Mouse (Mus musculus) megakaryocyte, embryonic 14.5 days (primary cell): Measurements from ENCODE around the gene Btf3. TPM values are rescaled to one million over a fixed set of nuclear protein-coding genes. Genes with fewer than 3 reads are reported as not detected.

ENCODE experiments used
- H3K27me3 ChIP-seq: replicated peaks from 2 replicates; pipeline ENCODE3; 2012; ENCODE audit warnings: inconsistent platforms
- H3K36me3 ChIP-seq: replicated peaks from 2 replicates; pipeline ENCODE3; 2012; ENCODE audit warnings: low read length, inconsistent platforms, mixed read lengths
- H3K4me1 ChIP-seq: 2 replicates; pipeline ENCODE4 v1.6.1; 2012; ENCODE audit warnings: inconsistent platforms
- H3K4me3 ChIP-seq: replicated peaks from 2 replicates; pipeline ENCODE3; 2012; ENCODE audit warnings: moderate library complexity, mild to moderate bottlenecking, inconsistent platforms
- H3K9me3 ChIP-seq: 2 replicates; pipeline ENCODE4 v1.6.1; 2012; ENCODE audit warnings: inconsistent platforms
- FLI1 ChIP-seq: IDR thresholded peaks from 2 replicates; pipeline ENCODE4 v1.6.1; 2012; ENCODE audit warnings: low read length, inconsistent platforms, mixed read lengths
- GATA1 ChIP-seq: IDR thresholded peaks from 3 replicates; pipeline ENCODE4 v1.6.1; 2012; ENCODE audit warnings: mixed read lengths, low read length, inconsistent platforms, borderline replicate concordance
- polyA plus RNA-seq: library from polyadenylated mRNA; stranded (reverse); fragments of >175 nt; gene quantifications from 2 replicates; pipeline ENCODE4 v1.2.3, GENCODE M21; 2012; ENCODE audit warnings: low replicate concordance; ENCODE audit not compliant: insufficient read depth

The Btf3 gene
- polyA plus RNA-seq = 63.1 and 151 TPM in 2 replicates

DNA sequence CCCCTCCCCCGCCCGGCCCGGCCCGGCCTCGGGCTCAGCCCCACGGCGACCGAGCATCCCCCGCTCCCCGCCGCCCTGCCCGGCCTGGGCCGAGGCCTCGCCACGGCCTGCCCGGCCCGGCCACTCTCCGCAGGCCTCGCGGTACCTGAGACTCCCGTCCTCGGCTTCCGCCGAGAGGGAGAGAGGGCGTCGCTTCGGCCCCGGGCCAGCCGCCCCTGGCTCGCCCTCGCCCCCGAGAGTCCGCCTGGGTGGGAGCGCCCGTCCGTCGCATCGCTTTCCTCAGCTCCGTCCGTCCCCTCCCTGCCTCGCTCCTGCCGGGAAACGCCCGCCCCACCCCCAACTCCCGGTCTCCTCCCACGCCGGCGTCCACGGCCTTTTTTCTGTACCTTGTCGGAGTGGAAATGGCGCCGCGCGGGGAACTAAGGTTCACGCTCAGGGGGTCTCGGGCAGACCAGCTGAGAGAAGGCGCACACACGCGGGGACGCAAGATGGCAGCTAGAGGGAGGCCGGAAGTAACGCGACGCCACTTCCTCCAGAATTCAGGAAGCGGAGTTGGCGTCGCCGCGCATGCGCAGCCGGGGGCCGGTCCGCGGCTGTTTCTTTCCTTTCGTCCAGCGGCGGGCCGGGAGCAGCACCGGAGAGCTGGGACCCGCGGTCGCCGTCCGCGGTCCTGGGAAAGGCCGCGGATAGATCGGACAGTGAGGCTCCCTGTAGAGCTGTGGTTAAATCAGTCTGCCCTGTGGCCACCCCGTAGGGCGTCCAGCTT lies at the start of gene Btf3:
TSS of gene Btf3 (minus strand) at position 527 of the 766 bp plus-strand sequence.
- Histone ChIP-seq H3K27me3 (no peaks in the 10 kb centered on the region), H3K9me3 (no peaks in the 10 kb centered on the region), H3K4me1 (peaks cover 37% of the 10 kb centered on the region), H3K36me3 (peaks cover 33% of the 10 kb centered on the region), H3K4me3 (peak within 1 kb of the TSS; percentile 96)
- TF ChIP-seq FLI1 (peak; percentile 73), GATA1 (no peak)

- no peaks in the 10 kb centered on the region for H3K36me3 ChIP-seq
- peaks cover 10% of the 10 kb centered on the region for H3K4me1 ChIP-seq
- peak overlapping the region; percentile 79 for H3K4me3 ChIP-seq
- TF ChIP-seq FLI1 = no peak
- TF ChIP-seq GATA1 = no peak
- peaks cover 88% of the 10 kb centered on the region for H3K27me3 ChIP-seq
- H3K9me3 ChIP-seq = peaks cover 29% of the 10 kb centered on the region
These were observed 49.1 kb upstream of the Btf3 start for GRCm38 (mm10) chr13:98365766-98366421.

- Histone ChIP-seq H3K9me3 (peaks cover 29% of the 10 kb centered on the region), H3K4me1 (peaks cover 10% of the 10 kb centered on the region), H3K27me3 (peaks cover 90% of the 10 kb centered on the region), H3K36me3 (no peaks in the 10 kb centered on the region), H3K4me3 (no peak overlapping the region)
- TF ChIP-seq FLI1 (no peak), GATA1 (no peak)
These were observed 48.3 kb upstream of the Btf3 start for GRCm38 (mm10) chr13:98365081-98365480.

DNA sequence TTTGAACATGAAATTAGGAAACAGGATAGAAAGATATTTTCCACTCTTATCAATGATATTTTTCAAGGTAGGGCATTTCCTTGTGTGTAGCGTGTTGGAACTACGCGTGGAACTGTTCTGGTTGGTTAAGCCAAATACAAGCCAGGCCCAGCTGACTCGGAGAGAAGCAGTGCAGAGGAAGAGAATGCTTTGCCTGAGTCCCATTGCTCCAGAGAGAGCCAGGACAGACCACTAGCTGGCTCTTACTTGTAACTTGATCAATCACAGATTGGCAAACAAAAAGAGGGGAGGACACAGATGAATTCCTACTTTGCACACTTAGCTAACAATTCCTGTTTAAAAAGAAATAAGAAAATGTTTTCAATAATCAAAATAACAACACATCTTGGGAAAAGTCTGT lies 46.2 kb upstream of the Btf3 start:
- no peaks in the 10 kb centered on the region for H3K36me3 ChIP-seq
- no peak for TF ChIP-seq FLI1
- H3K4me1 ChIP-seq = peaks cover 15% of the 10 kb centered on the region
- peaks cover 29% of the 10 kb centered on the region for H3K9me3 ChIP-seq
- peaks cover 91% of the 10 kb centered on the region for H3K27me3 ChIP-seq
- no peak overlapping the region for H3K4me3 ChIP-seq

DNA sequence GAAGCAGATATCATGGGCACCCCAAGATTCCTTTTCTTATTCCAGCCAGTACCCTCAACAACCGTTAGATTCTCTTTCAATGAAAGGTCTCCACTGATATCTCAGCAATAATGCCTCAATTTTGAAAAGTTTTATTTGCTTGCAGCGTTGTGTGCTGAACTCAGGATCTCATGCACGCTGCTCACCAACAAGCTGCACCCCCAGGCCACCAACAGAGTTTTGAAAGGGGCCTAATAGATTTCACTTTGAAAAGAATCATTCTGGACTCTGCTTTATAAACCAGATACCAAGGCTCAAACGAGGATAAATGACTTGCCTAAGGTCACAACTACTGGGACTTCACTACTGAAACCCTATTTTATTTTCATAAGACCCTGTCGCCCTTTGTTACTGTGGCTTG lies 44.4 kb upstream of the Btf3 start:
- TF ChIP-seq GATA1 = no peak
- no peak for TF ChIP-seq FLI1
- H3K9me3 ChIP-seq = peaks cover 16% of the 10 kb centered on the region
- peaks cover 12% of the 10 kb centered on the region for H3K4me1 ChIP-seq
- no peak overlapping the region for H3K4me3 ChIP-seq
- H3K27me3 ChIP-seq = peaks cover 90% of the 10 kb centered on the region
- H3K36me3 ChIP-seq = no peaks in the 10 kb centered on the region

DNA sequence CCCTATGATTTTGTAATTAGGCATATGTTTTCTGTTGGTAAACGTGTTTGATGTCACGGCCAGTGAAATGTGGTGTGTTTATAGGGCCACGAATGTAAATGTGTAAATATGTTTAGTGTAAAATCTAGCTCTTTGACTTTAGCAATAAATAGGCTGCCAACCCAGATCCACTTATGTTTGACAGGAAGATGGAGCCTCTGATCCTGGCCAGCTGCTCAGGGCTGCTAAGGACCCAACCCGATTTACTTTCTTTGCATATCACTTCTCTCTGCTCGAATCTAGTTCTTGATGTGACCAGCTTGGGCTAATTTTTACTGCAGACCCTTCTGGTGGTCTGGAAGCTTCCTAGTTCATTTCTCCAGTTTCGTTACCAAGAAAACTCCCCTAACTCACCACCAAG lies 43.6 kb upstream of the Btf3 start:
- Histone ChIP-seq H3K4me3 (no peak overlapping the region), H3K4me1 (peaks cover 11% of the 10 kb centered on the region), H3K36me3 (no peaks in the 10 kb centered on the region), H3K27me3 (peaks cover 91% of the 10 kb centered on the region), H3K9me3 (peaks cover 9% of the 10 kb centered on the region)
- TF ChIP-seq FLI1 (no peak), GATA1 (no peak)

DNA sequence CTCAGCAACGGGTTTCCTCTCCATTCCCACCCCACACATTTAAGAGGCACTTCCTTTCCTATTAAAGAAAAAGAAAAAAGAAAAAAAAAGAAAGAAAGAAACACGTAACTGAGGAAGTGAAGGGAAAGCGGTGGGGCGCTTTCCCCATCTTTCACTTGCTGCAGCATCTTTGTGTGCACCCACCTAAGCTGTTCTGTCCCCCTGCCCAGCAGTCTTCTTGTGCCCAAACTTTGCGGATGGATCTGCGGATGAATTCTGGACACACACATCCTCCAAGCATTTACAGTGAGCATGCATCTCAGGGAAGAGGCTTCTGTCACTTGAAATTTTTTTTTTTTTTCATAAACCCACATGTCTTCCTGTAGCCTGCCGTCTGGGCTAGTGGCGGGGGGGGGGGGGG lies 42.5 kb upstream of the Btf3 start:
- Histone ChIP-seq H3K27me3 (peaks cover 92% of the 10 kb centered on the region), H3K36me3 (no peaks in the 10 kb centered on the region), H3K9me3 (peaks cover 4% of the 10 kb centered on the region; the same call in 1 of the 2 replicates), H3K4me1 (peaks cover 22% of the 10 kb centered on the region), H3K4me3 (no peak overlapping the region)
- TF ChIP-seq GATA1 (no peak), FLI1 (no peak)

- Histone ChIP-seq H3K4me1 (peaks cover 29% of the 10 kb centered on the region), H3K27me3 (peaks cover 94% of the 10 kb centered on the region), H3K36me3 (no peaks in the 10 kb centered on the region), H3K9me3 (peaks cover 4% of the 10 kb centered on the region; the same call in 1 of the 2 replicates), H3K4me3 (no peak overlapping the region)
- no peak for TF ChIP-seq FLI1
- TF ChIP-seq GATA1 = no peak
These were observed 41.8 kb upstream of the Btf3 start for GRCm38 (mm10) chr13:98358424-98359181.

GRCm38 (mm10) chr13:98357433-98358423 lies 40.9 kb upstream of the Btf3 start:
- Histone ChIP-seq H3K4me3 (no peak overlapping the region), H3K36me3 (no peaks in the 10 kb centered on the region), H3K27me3 (peaks cover 94% of the 10 kb centered on the region), H3K9me3 (peaks cover 4% of the 10 kb centered on the region; the same call in 1 of the 2 replicates), H3K4me1 (peaks cover 31% of the 10 kb centered on the region)
- TF ChIP-seq GATA1 (no peak), FLI1 (no peak)
